Mouse (Mus musculus): ENCODE measurements at regions not wholly inside any gene's neighbourhood (a gene's known extent, or its start where the extent isn't known, plus 50 kb on each side); places are given as distances from the start of the nearest gene placed in this dataset.

GRCm38 (mm10) chr13:47953776-47954175, 307.3 kb upstream of the Id4 start:
- TF ChIP-seq CTCF (IDR thresholded peaks at IDR 0.05; ENCODE audit: control insufficient read depth, insufficient read depth, insufficient replicate concordance, low read depth, low read length) (no peak), POLR2A (IDR thresholded peaks at IDR 0.05; ENCODE audit: control insufficient read depth, low read depth, low read length) (no peak)
